Mouse (Mus musculus) hindbrain, postnatal 0 days (tissue): ENCODE measurements at regions not wholly inside any gene's neighbourhood (a gene's known extent, or its start where the extent isn't known, plus 50 kb on each side); places are given as distances from the start of the nearest gene placed in this dataset.

Experiments used
- ATAC-seq: fragments of 200-750 bp; cut with Nextera tagmentation; 2 replicates; pipeline ENCODE4 v1.8.0; 2017; ENCODE audit warnings: mild to moderate bottlenecking, moderate TSS enrichment, moderate library complexity
- DNase-seq: peaks from one replicate; pipeline ENCODE4 v3.0.0-alpha.2; 2015; ENCODE audit warnings: low spot score
- H3K27ac ChIP-seq: fragments of 300-500 bp; sonication (generic); 2 replicates; pipeline ENCODE4 v1.5.1; 2014; ENCODE audit warnings: mild to moderate bottlenecking
- H3K27me3 ChIP-seq: fragments of 300-500 bp; sonication (generic); 2 replicates; pipeline ENCODE4 v1.6.1; 2014; ENCODE audit warnings: low read length, mixed read lengths; ENCODE audit not compliant: insufficient read depth
- H3K36me3 ChIP-seq: fragments of 300-500 bp; sonication (generic); 2 replicates; pipeline ENCODE4 v1.6.1; 2014; ENCODE audit warnings: low read length, mixed read lengths; ENCODE audit not compliant: insufficient read depth
- H3K4me1 ChIP-seq: fragments of 300-500 bp; sonication (generic); 2 replicates; pipeline ENCODE4 v1.6.1; 2014; ENCODE audit warnings: antibody characterized with exemption, low read length, mixed read lengths; ENCODE audit not compliant: insufficient read depth
- H3K4me2 ChIP-seq: fragments of 300-500 bp; sonication (generic); 2 replicates; pipeline ENCODE4 v1.6.1; 2014; ENCODE audit warnings: low read depth, mild to moderate bottlenecking, low read length, moderate library complexity, mixed read lengths
- H3K4me3 ChIP-seq: fragments of 300-500 bp; sonication (generic); 2 replicates; pipeline ENCODE4 v1.5.1; 2014; ENCODE audit warnings: low read length
- H3K9ac ChIP-seq: fragments of 300-500 bp; sonication (generic); replicated peaks from 2 replicates; pipeline ENCODE4 v1.6.1; 2014; ENCODE audit warnings: mild to moderate bottlenecking, low read length, moderate library complexity, mixed read lengths
- H3K9me3 ChIP-seq: fragments of 300-500 bp; sonication (generic); 2 replicates; pipeline ENCODE4 v1.6.1; 2016; ENCODE audit warnings: low read length, mixed read lengths
- CTCF ChIP-seq: IDR thresholded peaks from 2 replicates; pipeline ENCODE4 v1.5.1; 2016; ENCODE audit warnings: antibody characterized with exemption, control low read depth, low read depth
- WGBS: fragments of 180-500 bp; shearing (Covaris S2); extraction: QIAGEN DNeasy Blood & Tissue Kit; methylation state at CpG from one replicate; pipeline ENCODE4 v1.1.7; 2014; 5-methylcytosine and 5-hydroxymethylcytosine counted together

DNA sequence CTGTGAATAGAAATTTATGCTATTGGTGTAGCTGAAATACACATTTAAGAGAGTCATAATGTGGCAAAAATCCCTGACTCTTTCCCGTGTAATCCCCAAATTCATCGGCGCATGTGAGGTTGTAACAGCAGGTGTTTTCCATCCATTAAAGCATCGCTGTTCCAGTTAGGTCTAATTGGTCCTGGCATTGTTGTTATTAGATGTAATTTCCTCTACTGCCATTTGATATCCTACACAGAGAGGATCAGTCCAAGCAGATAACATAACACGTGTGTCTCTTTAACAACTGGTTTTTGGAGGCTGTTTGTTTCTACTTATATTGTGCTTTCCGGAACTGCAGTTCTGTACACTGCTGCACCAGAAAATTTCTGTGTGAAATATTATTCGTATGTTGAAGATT, 101.8 kb downstream of the Vgll3 start:
- no peaks in the 10 kb centered on the region for H3K9me3 ChIP-seq
- no peak for TF ChIP-seq CTCF
- H3K9ac ChIP-seq, result no peak overlapping the region
- WGBS, result 70% methylated on average over 7 of the region's 7 CpGs
- no peak for DNase-seq
- no peak for ATAC-seq
- no peak overlapping the region for H3K27ac ChIP-seq
- H3K4me3 ChIP-seq, result no peak overlapping the region
- no peak overlapping the region for H3K4me2 ChIP-seq
- H3K36me3 ChIP-seq, result no peaks in the 10 kb centered on the region
- H3K27me3 ChIP-seq, result no peaks in the 10 kb centered on the region
- no peaks in the 10 kb centered on the region for H3K4me1 ChIP-seq

DNA sequence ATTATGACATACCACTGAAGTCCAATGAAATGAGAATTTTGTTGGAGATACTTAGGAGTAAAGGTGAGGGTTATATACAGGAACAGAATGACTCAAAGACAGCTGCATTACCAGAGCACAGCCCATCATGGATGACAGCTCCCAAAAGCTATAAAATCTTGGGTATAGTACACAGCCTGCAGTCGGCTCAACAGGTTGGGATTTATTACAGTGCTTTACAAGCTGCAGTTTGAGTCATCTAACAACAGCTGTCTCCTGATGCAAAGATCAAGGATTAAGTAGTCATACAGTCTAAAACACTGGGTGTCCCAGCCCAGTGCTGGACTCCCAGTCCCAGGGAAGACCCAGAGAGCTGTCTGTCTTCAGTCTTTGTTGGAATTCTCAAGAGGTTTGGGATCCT, 110.9 kb downstream of the Vgll3 start:
- Histone ChIP-seq H3K9me3 (no peaks in the 10 kb centered on the region), H3K27ac (no peak overlapping the region), H3K4me1 (no peaks in the 10 kb centered on the region), H3K4me3 (no peak overlapping the region), H3K36me3 (no peaks in the 10 kb centered on the region), H3K27me3 (no peaks in the 10 kb centered on the region), H3K4me2 (no peak overlapping the region), H3K9ac (no peak overlapping the region)
- WGBS, result 83% methylated on average over 1 of the region's 1 CpGs
- no peak for TF ChIP-seq CTCF
- no peak for ATAC-seq
- no peak for DNase-seq

DNA sequence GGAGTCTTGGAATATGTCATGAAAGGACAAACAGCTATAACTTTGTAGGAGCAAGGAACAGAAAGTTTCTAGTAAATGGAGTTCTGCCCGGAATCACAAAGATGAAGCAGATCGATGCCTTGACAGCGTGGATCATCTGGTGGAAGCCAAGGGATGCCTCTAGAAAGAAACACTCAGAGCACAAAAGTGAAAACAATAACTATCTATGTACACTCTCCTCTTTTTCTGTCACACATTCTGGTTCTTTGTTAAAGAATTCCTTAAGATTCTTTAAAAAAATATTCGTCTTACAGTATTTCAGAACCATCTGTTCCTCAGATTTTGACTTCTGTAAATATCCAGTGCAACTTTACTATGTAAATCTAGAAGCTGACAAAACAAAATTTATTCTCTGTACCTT, 148.8 kb downstream of the Vgll3 start:
- Histone ChIP-seq H3K27ac (no peak overlapping the region), H3K4me3 (no peak overlapping the region), H3K27me3 (no peaks in the 10 kb centered on the region), H3K36me3 (no peaks in the 10 kb centered on the region), H3K4me1 (no peaks in the 10 kb centered on the region), H3K9ac (no peak overlapping the region), H3K4me2 (no peak overlapping the region), H3K9me3 (no peaks in the 10 kb centered on the region)
- 62% methylated on average over 4 of the region's 4 CpGs for WGBS
- DNase-seq, result no peak
- ATAC-seq, result no peak
- TF ChIP-seq CTCF, result no peak

DNA sequence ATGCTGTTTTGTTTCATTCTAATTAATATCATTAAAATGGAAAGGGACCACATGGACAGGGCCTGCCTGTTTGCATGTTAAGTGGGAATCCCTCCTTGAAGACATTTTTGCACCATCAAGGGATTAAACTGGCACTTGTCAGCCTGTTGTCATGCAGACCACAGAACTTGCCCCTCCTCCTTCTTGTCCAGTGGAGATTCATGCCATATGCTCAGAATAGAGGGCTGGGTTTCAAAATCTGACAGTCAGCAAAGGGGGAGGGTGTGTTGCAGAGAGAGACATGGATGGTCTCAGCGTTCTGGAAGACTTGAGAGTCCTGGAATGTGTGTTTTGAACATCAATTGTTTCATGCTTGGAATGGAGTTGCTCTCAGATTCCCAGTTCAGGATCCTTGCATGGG, 149.2 kb downstream of the Vgll3 start:
- H3K9me3 ChIP-seq, result no peaks in the 10 kb centered on the region
- H3K4me2 ChIP-seq, result no peak overlapping the region
- no peak overlapping the region for H3K9ac ChIP-seq
- no peaks in the 10 kb centered on the region for H3K36me3 ChIP-seq
- H3K27ac ChIP-seq, result no peak overlapping the region
- 39% methylated on average over 1 of the region's 1 CpGs for WGBS
- no peaks in the 10 kb centered on the region for H3K27me3 ChIP-seq
- DNase-seq, result peak; percentile 18
- peak; percentile 84 for ATAC-seq
- TF ChIP-seq CTCF, result no peak
- H3K4me3 ChIP-seq, result no peak overlapping the region
- no peaks in the 10 kb centered on the region for H3K4me1 ChIP-seq

GRCm38 (mm10) chr16:65977075-65977474, 162.0 kb downstream of the Vgll3 start:
- no peaks in the 10 kb centered on the region for H3K36me3 ChIP-seq
- H3K9me3 ChIP-seq, result no peaks in the 10 kb centered on the region
- no peaks in the 10 kb centered on the region for H3K4me1 ChIP-seq
- no peaks in the 10 kb centered on the region for H3K27me3 ChIP-seq
- no peak overlapping the region for H3K9ac ChIP-seq
- H3K4me2 ChIP-seq, result no peak overlapping the region
- 86% methylated on average over 4 of the region's 4 CpGs for WGBS
- TF ChIP-seq CTCF, result no peak
- no peak for ATAC-seq
- no peak overlapping the region for H3K27ac ChIP-seq
- no peak overlapping the region for H3K4me3 ChIP-seq
- DNase-seq, result no peak

DNA sequence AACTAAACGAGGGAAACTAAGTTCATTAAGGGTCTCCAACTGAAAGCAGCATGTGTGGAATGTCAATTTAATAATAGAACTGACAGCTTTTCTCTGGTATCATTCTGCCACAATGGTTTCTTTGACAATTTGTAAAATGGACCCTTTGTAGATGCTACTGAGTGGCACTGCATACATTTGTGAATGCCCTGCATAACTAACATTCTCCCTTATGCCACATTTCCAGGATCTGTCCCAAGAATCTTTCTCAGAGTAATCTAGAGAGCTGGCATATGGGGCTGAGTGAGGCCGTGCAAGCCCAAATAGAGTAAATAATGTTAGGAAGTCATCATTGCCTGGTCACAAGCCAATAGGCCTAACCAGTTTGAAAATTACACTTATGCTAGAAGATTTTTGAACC, 172.1 kb downstream of the Vgll3 start:
- WGBS, result 27% methylated on average over 2 of the region's 2 CpGs
- no peak overlapping the region for H3K4me3 ChIP-seq
- no peaks in the 10 kb centered on the region for H3K36me3 ChIP-seq
- no peak overlapping the region for H3K9ac ChIP-seq
- no peak for DNase-seq
- no peak overlapping the region for H3K4me2 ChIP-seq
- H3K4me1 ChIP-seq, result no peaks in the 10 kb centered on the region
- H3K27ac ChIP-seq, result no peak overlapping the region
- TF ChIP-seq CTCF, result no peak
- no peaks in the 10 kb centered on the region for H3K9me3 ChIP-seq
- no peaks in the 10 kb centered on the region for H3K27me3 ChIP-seq
- no peak for ATAC-seq

DNA sequence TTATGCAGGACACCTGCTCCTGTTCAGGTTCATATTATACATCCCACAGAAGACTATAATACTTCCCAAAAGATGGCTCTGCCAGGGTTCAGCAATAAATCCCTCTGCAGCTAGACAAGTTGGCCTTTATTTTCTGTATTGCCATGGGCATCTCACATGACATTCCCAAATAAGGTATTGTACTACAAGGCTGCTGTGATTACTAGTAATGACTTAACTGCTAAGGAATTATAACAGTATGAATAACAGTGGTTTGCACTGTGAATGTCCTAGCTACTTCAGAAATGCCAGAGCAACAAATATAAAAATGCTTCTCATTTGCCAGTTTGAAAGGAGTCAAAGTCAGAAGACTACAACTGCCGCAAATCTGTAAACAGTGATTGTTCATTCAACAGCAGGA, 184.3 kb downstream of the Vgll3 start:
- no peak overlapping the region for H3K9ac ChIP-seq
- H3K4me1 ChIP-seq, result no peaks in the 10 kb centered on the region
- H3K36me3 ChIP-seq, result no peaks in the 10 kb centered on the region
- DNase-seq, result no peak
- H3K27ac ChIP-seq, result no peak overlapping the region
- no peak for TF ChIP-seq CTCF
- H3K9me3 ChIP-seq, result no peaks in the 10 kb centered on the region
- WGBS, result 65% methylated on average over 1 of the region's 1 CpGs
- no peak for ATAC-seq
- no peak overlapping the region for H3K4me3 ChIP-seq
- H3K4me2 ChIP-seq, result no peak overlapping the region
- no peaks in the 10 kb centered on the region for H3K27me3 ChIP-seq

- Histone ChIP-seq H3K27me3 (no peaks in the 10 kb centered on the region), H3K27ac (no peak overlapping the region), H3K4me2 (no peak overlapping the region), H3K36me3 (no peaks in the 10 kb centered on the region), H3K9me3 (no peaks in the 10 kb centered on the region), H3K4me1 (no peaks in the 10 kb centered on the region), H3K4me3 (no peak overlapping the region), H3K9ac (no peak overlapping the region)
- WGBS, result 49% methylated on average over 6 of the region's 6 CpGs
- TF ChIP-seq CTCF, result no peak
- ATAC-seq (no peak), DNase-seq (no peak)
Observed at GRCm38 (mm10) chr16:66000728-66001273, 185.7 kb downstream of the Vgll3 start.
